ENCODE assay signal across 12 mouse cellular contexts in genomic region chr14:30255701-30256400, GRCm38 (mm10).
DNase-seq lines count a peak whose midpoint lies in the region; ATAC-seq lines count a peak whose summit lies in the region.
"Had no signal": no experiment of that assay in that cellular context is flagged by ENCODE, and none has a peak within 500 bp of the region (broad histone marks: within the 10 kb centered on the region; RNA-seq: fewer than 3 reads in every experiment).

No protein-coding gene starts in this region.

- H3K4me2 ChIP-seq in forebrain, embryonic 15.5 days (replicated peaks) = peak overlapping the region; percentile 14; the same call in 1 of the 2 replicates
- H3K4me2 ChIP-seq in midbrain, embryonic 15.5 days = no peak overlapping the region
- no peak overlapping the region for H3K4me2 ChIP-seq in kidney, embryonic 14.5 days (replicated peaks; ENCODE audit: low read depth, low read length)
- H3K4me2 ChIP-seq: embryonic facial prominence, embryonic 12.5 days; lung, embryonic 15.5 days had no signal

- peak; percentile 22 to 24 for DNase-seq in left cerebral cortex, postnatal 14 days (ENCODE audit: low spot score in 2 of 2)
- no peak for DNase-seq in left cerebral cortex, adult 11 months (ENCODE audit: low spot score)
- peak; percentile 28 for DNase-seq in embryo, embryonic 10.5 days (ENCODE audit: low spot score)
- no peak for DNase-seq in heart, postnatal 4 days
- DNase-seq in heart, postnatal 10 days = no peak
- DNase-seq: kidney, adult 11 months had no signal

- ATAC-seq in forebrain, embryonic 15.5 days (replicated peaks) = 0 out of 2 replicates have a peak, but pooled peaks have one; percentile 64
- ATAC-seq in midbrain, embryonic 15.5 days (replicated peaks) = peak; percentile 75
- ATAC-seq in kidney, embryonic 14.5 days (ENCODE audit: low FRiP score, low TSS enrichment) = no peak

- H3K9me3 ChIP-seq in forebrain, embryonic 15.5 days = no peaks in the 10 kb centered on the region
- H3K9me3 ChIP-seq in midbrain, embryonic 15.5 days = no peaks in the 10 kb centered on the region
- no peaks in the 10 kb centered on the region for H3K9me3 ChIP-seq in kidney, embryonic 14.5 days (ENCODE audit: control insufficient read depth, low read length)
- H3K9me3 ChIP-seq: embryonic facial prominence, embryonic 12.5 days; G1E; lung, embryonic 15.5 days had no signal

- intact Hi-C loops in left cerebral cortex, postnatal 14 days (cut with DNase I) = no loop called here
- intact Hi-C loops in heart, postnatal 10 days (cut with DNase I) = no loop called here

- peaks cover 20% of the 10 kb centered on the region for H3K4me1 ChIP-seq in forebrain, embryonic 15.5 days
- H3K4me1 ChIP-seq in midbrain, embryonic 15.5 days = peaks cover 21% of the 10 kb centered on the region
- no peaks in the 10 kb centered on the region for H3K4me1 ChIP-seq in kidney, embryonic 14.5 days (ENCODE audit: control insufficient read depth, insufficient read depth, low read length)
- H3K4me1 ChIP-seq: lung, embryonic 15.5 days had no signal

- no peak overlapping the region for H3K4me3 ChIP-seq in forebrain, embryonic 15.5 days
- no peak overlapping the region for H3K4me3 ChIP-seq in midbrain, embryonic 15.5 days
- H3K4me3 ChIP-seq in kidney, embryonic 14.5 days (ENCODE audit: low read length) = no peak overlapping the region
- H3K4me3 ChIP-seq: embryonic facial prominence, embryonic 12.5 days; lung, embryonic 15.5 days had no signal

- 0 out of 2 replicates have a peak overlapping the region, but pooled peaks have one; percentile 25 for H3K27ac ChIP-seq in forebrain, embryonic 15.5 days (replicated peaks)
- peak overlapping the region; percentile 36 for H3K27ac ChIP-seq in midbrain, embryonic 15.5 days
- H3K27ac ChIP-seq in kidney, embryonic 14.5 days (ENCODE audit: low read depth, low read length) = no peak overlapping the region
- H3K27ac ChIP-seq: embryonic facial prominence, embryonic 12.5 days; lung, embryonic 15.5 days had no signal

- no peaks in the 10 kb centered on the region for H3K27me3 ChIP-seq in forebrain, embryonic 15.5 days
- no peaks in the 10 kb centered on the region for H3K27me3 ChIP-seq in midbrain, embryonic 15.5 days (replicated peaks)
- H3K27me3 ChIP-seq in kidney, embryonic 14.5 days (ENCODE audit: control insufficient read depth, insufficient read depth, low read length) = no peaks in the 10 kb centered on the region
- H3K27me3 ChIP-seq: embryonic facial prominence, embryonic 12.5 days; lung, embryonic 15.5 days had no signal

- H3K36me3 ChIP-seq in forebrain, embryonic 15.5 days = no peaks in the 10 kb centered on the region
- H3K36me3 ChIP-seq in midbrain, embryonic 15.5 days (replicated peaks) = no peaks in the 10 kb centered on the region
- H3K36me3 ChIP-seq in kidney, embryonic 14.5 days (ENCODE audit: control insufficient read depth, insufficient read depth, low read length) = no peaks in the 10 kb centered on the region
- H3K36me3 ChIP-seq: embryonic facial prominence, embryonic 12.5 days; G1E; lung, embryonic 15.5 days had no signal

- WGBS in forebrain, embryonic 15.5 days = 29% methylated on average over 12 of the region's 12 CpGs
- WGBS in midbrain, embryonic 15.5 days = 44% methylated on average over 12 of the region's 12 CpGs
- WGBS in kidney, embryonic 14.5 days = 86% methylated on average over 12 of the region's 12 CpGs

- 0 out of 2 replicates have a peak overlapping the region, but pooled peaks have one; percentile 6 for H3K9ac ChIP-seq in forebrain, embryonic 15.5 days (replicated peaks)
- H3K9ac ChIP-seq in midbrain, embryonic 15.5 days = no peak overlapping the region
- H3K9ac ChIP-seq in kidney, embryonic 14.5 days (ENCODE audit: low read depth, low read length) = no peak overlapping the region
- H3K9ac ChIP-seq: embryonic facial prominence, embryonic 12.5 days; lung, embryonic 15.5 days had no signal

Comparison
In these comparisons a context has a peak if more than half of its experiments do, and no peak if none do; other contexts are left out.
1. DNase-seq: peak in left cerebral cortex, postnatal 14 days (2 of 2) and embryo, embryonic 10.5 days (single experiment); none in left cerebral cortex, adult 11 months (single experiment), heart, postnatal 4 days (single experiment) and heart, postnatal 10 days (0 of 2).